Mouse (Mus musculus) hindbrain, postnatal 0 days (tissue): ENCODE measurements around the gene Olfr1156. TPM values are rescaled to one million over a fixed set of nuclear protein-coding genes. Genes with fewer than 3 reads are reported as not detected.

ENCODE experiments used
- ATAC-seq: fragments of 200-750 bp; cut with Nextera tagmentation; 2 replicates; pipeline ENCODE4 v1.8.0; 2017; ENCODE audit warnings: mild to moderate bottlenecking, moderate TSS enrichment, moderate library complexity
- DNase-seq: peaks from one replicate; pipeline ENCODE4 v3.0.0-alpha.2; 2015; ENCODE audit warnings: low spot score
- H3K27ac ChIP-seq: fragments of 300-500 bp; sonication (generic); 2 replicates; pipeline ENCODE4 v1.5.1; 2014; ENCODE audit warnings: mild to moderate bottlenecking
- H3K27me3 ChIP-seq: fragments of 300-500 bp; sonication (generic); 2 replicates; pipeline ENCODE4 v1.6.1; 2014; ENCODE audit warnings: low read length, mixed read lengths; ENCODE audit not compliant: insufficient read depth
- H3K36me3 ChIP-seq: fragments of 300-500 bp; sonication (generic); 2 replicates; pipeline ENCODE4 v1.6.1; 2014; ENCODE audit warnings: low read length, mixed read lengths; ENCODE audit not compliant: insufficient read depth
- H3K4me1 ChIP-seq: fragments of 300-500 bp; sonication (generic); 2 replicates; pipeline ENCODE4 v1.6.1; 2014; ENCODE audit warnings: antibody characterized with exemption, low read length, mixed read lengths; ENCODE audit not compliant: insufficient read depth
- H3K4me2 ChIP-seq: fragments of 300-500 bp; sonication (generic); 2 replicates; pipeline ENCODE4 v1.6.1; 2014; ENCODE audit warnings: low read depth, mild to moderate bottlenecking, low read length, moderate library complexity, mixed read lengths
- H3K4me3 ChIP-seq: fragments of 300-500 bp; sonication (generic); 2 replicates; pipeline ENCODE4 v1.5.1; 2014; ENCODE audit warnings: low read length
- H3K9ac ChIP-seq: fragments of 300-500 bp; sonication (generic); replicated peaks from 2 replicates; pipeline ENCODE4 v1.6.1; 2014; ENCODE audit warnings: mild to moderate bottlenecking, low read length, moderate library complexity, mixed read lengths
- H3K9me3 ChIP-seq: fragments of 300-500 bp; sonication (generic); 2 replicates; pipeline ENCODE4 v1.6.1; 2016; ENCODE audit warnings: low read length, mixed read lengths
- CTCF ChIP-seq: IDR thresholded peaks from 2 replicates; pipeline ENCODE4 v1.5.1; 2016; ENCODE audit warnings: antibody characterized with exemption, control low read depth, low read depth
- WGBS: fragments of 180-500 bp; shearing (Covaris S2); extraction: QIAGEN DNeasy Blood & Tissue Kit; methylation state at CpG from one replicate; pipeline ENCODE4 v1.1.7; 2014; 5-methylcytosine and 5-hydroxymethylcytosine counted together
- polyA plus RNA-seq: library from polyadenylated mRNA; unstranded; fragments of >200 nt; fragmentation: Nextera tagmentation; extraction: Ambion mirVana; gene quantifications from 2 replicates; pipeline ENCODE4 v1.2.1, GENCODE M21; 2015
- total RNA-seq: library from RNA; depleted of rRNA; stranded (reverse); fragments of >200 nt; gene quantifications from 2 replicates; pipeline ENCODE4 v1.2.3, GENCODE M21; 2014; rRNA removed

The Olfr1156 gene
- total RNA-seq (not detected in 2 replicates), polyA plus RNA-seq (not detected in 2 replicates)

- H3K9ac ChIP-seq, result no peak within 1 kb of the TSS
- H3K27me3 ChIP-seq, result no peaks in the 10 kb centered on the region
- H3K4me1 ChIP-seq, result no peaks in the 10 kb centered on the region
- no peak within 1 kb of the TSS for H3K27ac ChIP-seq
- no peak for TF ChIP-seq CTCF
- ATAC-seq (no peak), DNase-seq (no peak)
- no peak within 1 kb of the TSS for H3K4me3 ChIP-seq
- H3K9me3 ChIP-seq, result no peaks in the 10 kb centered on the region
- no peak within 1 kb of the TSS for H3K4me2 ChIP-seq
- no peaks in the 10 kb centered on the region for H3K36me3 ChIP-seq
Observed at GRCm38 (mm10) chr2:87953000-87953399, at the start of gene Olfr1156. Gene Olfr1156, minus strand, starts transcription at chr2:87953100.

GRCm38 (mm10) chr2:87989813-87990212 is 36.9 kb upstream of the Olfr1156 start, which contains the start of gene Olfr1158:
Gene Olfr1158, plus strand, starts transcription at chr2:87990113.
- H3K36me3 ChIP-seq, result no peaks in the 10 kb centered on the region
- H3K27me3 ChIP-seq, result no peaks in the 10 kb centered on the region
- ATAC-seq (no peak), DNase-seq (no peak)
- TF ChIP-seq CTCF, result no peak
- no peaks in the 10 kb centered on the region for H3K4me1 ChIP-seq
- no peak within 1 kb of the TSS for H3K9ac ChIP-seq
- H3K4me3 ChIP-seq, result no peak within 1 kb of the TSS
- H3K4me2 ChIP-seq, result no peak within 1 kb of the TSS
- no peak within 1 kb of the TSS for H3K27ac ChIP-seq
- no peaks in the 10 kb centered on the region for H3K9me3 ChIP-seq

GRCm38 (mm10) chr2:87974563-87974962 is 21.7 kb upstream of the Olfr1156 start, which contains the start of gene Olfr74:
Gene Olfr74, minus strand, starts transcription at chr2:87974663.
- ATAC-seq, result no peak
- Histone ChIP-seq H3K36me3 (no peaks in the 10 kb centered on the region), H3K9me3 (no peaks in the 10 kb centered on the region), H3K4me3 (no peak within 1 kb of the TSS), H3K27me3 (no peaks in the 10 kb centered on the region), H3K27ac (no peak within 1 kb of the TSS), H3K4me2 (no peak within 1 kb of the TSS), H3K4me1 (no peaks in the 10 kb centered on the region), H3K9ac (no peak within 1 kb of the TSS)
- no peak for DNase-seq
- 78% methylated on average over 3 of the region's 3 CpGs for WGBS
- TF ChIP-seq CTCF, result no peak

- no peaks in the 10 kb centered on the region for H3K36me3 ChIP-seq
- ATAC-seq (no peak), DNase-seq (no peak)
- no peak within 1 kb of the TSS for H3K4me3 ChIP-seq
- no peak within 1 kb of the TSS for H3K9ac ChIP-seq
- no peaks in the 10 kb centered on the region for H3K27me3 ChIP-seq
- H3K9me3 ChIP-seq, result no peaks in the 10 kb centered on the region
- no peaks in the 10 kb centered on the region for H3K4me1 ChIP-seq
- WGBS, result 99% methylated on average over 4 of the region's 4 CpGs
- no peak within 1 kb of the TSS for H3K4me2 ChIP-seq
- no peak for TF ChIP-seq CTCF
- H3K27ac ChIP-seq, result no peak within 1 kb of the TSS
Observed at GRCm38 (mm10) chr2:87968199-87968598, 15.3 kb upstream of the Olfr1156 start, which contains the start of gene Olfr1157. Gene Olfr1157, minus strand, starts transcription at chr2:87968299.

- H3K9ac ChIP-seq, result no peak within 1 kb of the TSS
- no peaks in the 10 kb centered on the region for H3K36me3 ChIP-seq
- H3K27me3 ChIP-seq, result no peaks in the 10 kb centered on the region
- DNase-seq (no peak), ATAC-seq (no peak)
- no peaks in the 10 kb centered on the region for H3K9me3 ChIP-seq
- H3K4me1 ChIP-seq, result no peaks in the 10 kb centered on the region
- H3K4me2 ChIP-seq, result no peak within 1 kb of the TSS
- H3K4me3 ChIP-seq, result no peak within 1 kb of the TSS
- H3K27ac ChIP-seq, result no peak within 1 kb of the TSS
- WGBS, result 96% methylated on average over 1 of the region's 1 CpGs
- TF ChIP-seq CTCF, result no peak
Observed at GRCm38 (mm10) chr2:87945037-87945436, 7.9 kb downstream of the Olfr1156 start, which contains the start of gene Olfr1155. Gene Olfr1155, minus strand, starts transcription at chr2:87945137.

- no peak for ATAC-seq
- no peak for TF ChIP-seq CTCF
- WGBS, result 85% methylated on average over 1 of the region's 1 CpGs
Observed at GRCm38 (mm10) chr2:87905066-87905465, 47.8 kb downstream of the Olfr1156 start, which contains the start of gene Olfr1154. Gene Olfr1154, minus strand, starts transcription at chr2:87905166.

More at GRCm38 (mm10) chr2:87905066-87905465, 47.8 kb downstream of the Olfr1156 start, which contains the start of gene Olfr1154:
- Histone ChIP-seq H3K9me3 (no peaks in the 10 kb centered on the region), H3K4me3 (no peak within 1 kb of the TSS), H3K9ac (no peak within 1 kb of the TSS), H3K27me3 (no peaks in the 10 kb centered on the region), H3K36me3 (no peaks in the 10 kb centered on the region), H3K4me1 (no peaks in the 10 kb centered on the region), H3K27ac (no peak within 1 kb of the TSS), H3K4me2 (no peak within 1 kb of the TSS)
- no peak for DNase-seq

Other genes starting within 250 kb of the Olfr1156 start
- gene Olfr1137, start 239.9 kb downstream of the Olfr1156 start, total RNA-seq, result not detected in 2 replicates
- gene Olfr1137, start 239.9 kb downstream of the Olfr1156 start, polyA plus RNA-seq, result not detected in 2 replicates
- not detected in 2 replicates for gene Olfr1138, start 213.1 kb downstream of the Olfr1156 start, total RNA-seq
- gene Olfr1138, start 213.1 kb downstream of the Olfr1156 start, polyA plus RNA-seq, result not detected in 2 replicates
- not detected in 2 replicates for gene Olfr1140, start 209.3 kb downstream of the Olfr1156 start, total RNA-seq
- 0.20 TPM in 1 of 2 replicates, not detected in the other for gene Olfr1140, start 209.3 kb downstream of the Olfr1156 start, polyA plus RNA-seq
- not detected in 2 replicates for gene Olfr1141, start 199.1 kb downstream of the Olfr1156 start, total RNA-seq
- not detected in 2 replicates for gene Olfr1141, start 199.1 kb downstream of the Olfr1156 start, polyA plus RNA-seq
- not detected in 2 replicates for gene Olfr152, start 173.6 kb downstream of the Olfr1156 start, total RNA-seq
- not detected in 2 replicates for gene Olfr152, start 173.6 kb downstream of the Olfr1156 start, polyA plus RNA-seq
- not detected in 2 replicates for gene Olfr1143, start 152.5 kb downstream of the Olfr1156 start, total RNA-seq
- not detected in 2 replicates for gene Olfr1143, start 152.5 kb downstream of the Olfr1156 start, polyA plus RNA-seq
- gene Olfr1145, start 143.3 kb downstream of the Olfr1156 start, total RNA-seq, result not detected in 2 replicates
- not detected in 2 replicates for gene Olfr1145, start 143.3 kb downstream of the Olfr1156 start, polyA plus RNA-seq
- gene Olfr1148, start 122.6 kb downstream of the Olfr1156 start, total RNA-seq, result not detected in 2 replicates
- gene Olfr1148, start 122.6 kb downstream of the Olfr1156 start, polyA plus RNA-seq, result not detected in 2 replicates
- not detected in 2 replicates for gene Olfr1150-ps1, start 109.1 kb downstream of the Olfr1156 start, total RNA-seq
- gene Olfr1150-ps1, start 109.1 kb downstream of the Olfr1156 start, polyA plus RNA-seq, result not detected in 2 replicates
- gene Olfr1151, start 97.2 kb downstream of the Olfr1156 start, total RNA-seq, result not detected in 2 replicates
- not detected in 2 replicates for gene Olfr1151, start 97.2 kb downstream of the Olfr1156 start, polyA plus RNA-seq
- not detected in 2 replicates for gene Olfr1152, start 86.6 kb downstream of the Olfr1156 start, total RNA-seq
- not detected in 2 replicates for gene Olfr1152, start 86.6 kb downstream of the Olfr1156 start, polyA plus RNA-seq
- not detected in 2 replicates for gene Olfr1153, start 58.1 kb downstream of the Olfr1156 start, total RNA-seq
- gene Olfr1153, start 58.1 kb downstream of the Olfr1156 start, polyA plus RNA-seq, result not detected in 2 replicates
- gene Olfr1154, start 47.9 kb downstream of the Olfr1156 start, total RNA-seq, result not detected in 2 replicates
- not detected in 2 replicates for gene Olfr1154, start 47.9 kb downstream of the Olfr1156 start, polyA plus RNA-seq
- not detected in 2 replicates for gene Olfr1155, start 8.0 kb downstream of the Olfr1156 start, total RNA-seq
- gene Olfr1155, start 8.0 kb downstream of the Olfr1156 start, polyA plus RNA-seq, result not detected in 2 replicates
- gene Olfr1157, start 15.2 kb upstream of the Olfr1156 start, total RNA-seq, result not detected in 2 replicates
- gene Olfr1157, start 15.2 kb upstream of the Olfr1156 start, polyA plus RNA-seq, result not detected in 2 replicates
- not detected in 2 replicates for gene Olfr74, start 21.6 kb upstream of the Olfr1156 start, total RNA-seq
- not detected in 2 replicates for gene Olfr74, start 21.6 kb upstream of the Olfr1156 start, polyA plus RNA-seq
- gene Olfr1158, start 37.0 kb upstream of the Olfr1156 start, total RNA-seq, result not detected in 2 replicates
- not detected in 2 replicates for gene Olfr1158, start 37.0 kb upstream of the Olfr1156 start, polyA plus RNA-seq
- gene Olfr1160, start 55.2 kb upstream of the Olfr1156 start, total RNA-seq, result not detected in 2 replicates
- gene Olfr1160, start 55.2 kb upstream of the Olfr1156 start, polyA plus RNA-seq, result not detected in 2 replicates
- not detected in 2 replicates for gene Olfr1161, start 69.7 kb upstream of the Olfr1156 start, total RNA-seq
- gene Olfr1161, start 69.7 kb upstream of the Olfr1156 start, polyA plus RNA-seq, result not detected in 2 replicates
- gene Olfr73, start 84.6 kb upstream of the Olfr1156 start, total RNA-seq, result not detected in 2 replicates
- not detected in 2 replicates for gene Olfr73, start 84.6 kb upstream of the Olfr1156 start, polyA plus RNA-seq
- gene Olfr1162, start 98.0 kb upstream of the Olfr1156 start, total RNA-seq, result not detected in 2 replicates
- gene Olfr1162, start 98.0 kb upstream of the Olfr1156 start, polyA plus RNA-seq, result not detected in 2 replicates
- not detected in 2 replicates for gene Olfr1163, start 118.7 kb upstream of the Olfr1156 start, total RNA-seq
- not detected in 2 replicates for gene Olfr1163, start 118.7 kb upstream of the Olfr1156 start, polyA plus RNA-seq
- not detected in 2 replicates for gene Olfr1164, start 140.9 kb upstream of the Olfr1156 start, total RNA-seq
- gene Olfr1164, start 140.9 kb upstream of the Olfr1156 start, polyA plus RNA-seq, result not detected in 2 replicates
- not detected in 2 replicates for gene Olfr1166, start 175.2 kb upstream of the Olfr1156 start, total RNA-seq
- not detected in 2 replicates for gene Olfr1166, start 175.2 kb upstream of the Olfr1156 start, polyA plus RNA-seq
- not detected in 2 replicates for gene Olfr1167, start 202.1 kb upstream of the Olfr1156 start, total RNA-seq
- gene Olfr1167, start 202.1 kb upstream of the Olfr1156 start, polyA plus RNA-seq, result not detected in 2 replicates
- gene Olfr1168, start 228.8 kb upstream of the Olfr1156 start, total RNA-seq, result not detected in 2 replicates
- gene Olfr1168, start 228.8 kb upstream of the Olfr1156 start, polyA plus RNA-seq, result not detected in 2 replicates